Mouse (Mus musculus): ENCODE results near the gene Usp8. TPM values are rescaled to one million over a fixed set of nuclear protein-coding genes. Genes with fewer than 3 reads are reported as not detected.
A peak's percentile ranks its signal among the peaks of the same experiment; 100 is the strongest.

The Usp8 gene
- polyA plus RNA-seq, 1 experiment from 2014 or later, result 37.7 TPM

- Histone ChIP-seq H3K9me3 (no peaks in the 10 kb centered on the region), H3K4me2 (no peak overlapping the region), H3K27ac (no peak overlapping the region), H3K9ac (no peak overlapping the region), H3K27me3 (replicated peaks) (no peaks in the 10 kb centered on the region), H3K36me3 (peaks cover 10% of the 10 kb centered on the region; the same call in 1 of the 2 replicates), H3K4me1 (0 out of 2 replicates have a peak, but pooled peaks cover 2% of the 10 kb centered on the region), H3K4me3 (replicated peaks) (no peak overlapping the region)
- WGBS, result 79% methylated on average over 1 of the region's 1 CpGs
- ATAC-seq (ENCODE audit: insufficient read depth, low FRiP score, low read depth), result no peak
Observed at GRCm38 (mm10) chr2:126682937-126683336, 24.2 kb upstream of the Usp8 start.

GRCm38 (mm10) chr2:126691290-126691689 lies 15.8 kb upstream of the Usp8 start:
- H3K9ac ChIP-seq, result no peak overlapping the region
- H3K27ac ChIP-seq, result no peak overlapping the region
- no peak for ATAC-seq (ENCODE audit: insufficient read depth, low FRiP score, low read depth)
- 78% methylated on average over 3 of the region's 3 CpGs for WGBS
- H3K9me3 ChIP-seq, result no peaks in the 10 kb centered on the region
- no peaks in the 10 kb centered on the region for H3K4me1 ChIP-seq
- H3K36me3 ChIP-seq, result no peaks in the 10 kb centered on the region
- no peak overlapping the region for H3K4me2 ChIP-seq
- H3K27me3 ChIP-seq (replicated peaks), result no peaks in the 10 kb centered on the region
- H3K4me3 ChIP-seq (replicated peaks), result no peak overlapping the region

GRCm38 (mm10) chr2:126695285-126695684 lies 11.8 kb upstream of the Usp8 start:
- H3K27me3 ChIP-seq (replicated peaks), result no peaks in the 10 kb centered on the region
- 77% methylated on average over 6 of the region's 6 CpGs for WGBS
- no peaks in the 10 kb centered on the region for H3K36me3 ChIP-seq

GRCm38 (mm10) chr2:126707438-126707779 lies 281 bp downstream of the Usp8 start:
- Histone ChIP-seq H3K4me1 (peaks cover 7% of the 10 kb centered on the region; the same call in 1 of the 2 replicates), H3K36me3 (no peaks in the 10 kb centered on the region), H3K27me3 (replicated peaks) (no peaks in the 10 kb centered on the region), H3K9ac (peak overlapping the region; percentile 72), H3K4me2 (peak overlapping the region; percentile 73), H3K4me3 (replicated peaks) (peak overlapping the region; percentile 81), H3K27ac (peak overlapping the region; percentile 78), H3K9me3 (no peaks in the 10 kb centered on the region)
- under 1% methylated on average over 23 of the region's 23 CpGs for WGBS
- ATAC-seq (ENCODE audit: insufficient read depth, low FRiP score, low read depth), result peak; percentile 79; the same call in 1 of the 2 replicates

More at GRCm38 (mm10) chr2:126695285-126695684, 11.8 kb upstream of the Usp8 start:
- Histone ChIP-seq H3K27ac (no peak overlapping the region), H3K9me3 (no peaks in the 10 kb centered on the region), H3K9ac (no peak overlapping the region), H3K4me3 (replicated peaks) (no peak overlapping the region), H3K4me1 (no peaks in the 10 kb centered on the region), H3K4me2 (no peak overlapping the region)
- no peak for ATAC-seq (ENCODE audit: insufficient read depth, low FRiP score, low read depth)

- Histone ChIP-seq H3K27ac (no peak overlapping the region), H3K4me3 (replicated peaks) (peak overlapping the region; percentile 81; the same call in 1 of the 2 replicates)
Observed at GRCm38 (mm10) chr2:126708361-126708760, 1.2 kb downstream of the Usp8 start.

GRCm38 (mm10) chr2:126712526-126712925 lies 5.4 kb downstream of the Usp8 start:
- ATAC-seq (ENCODE audit: insufficient read depth, low FRiP score, low read depth), result no peak
- WGBS, result 97% methylated on average over 5 of the region's 5 CpGs

More at GRCm38 (mm10) chr2:126708361-126708760, 1.2 kb downstream of the Usp8 start:
- no peaks in the 10 kb centered on the region for H3K36me3 ChIP-seq
- peaks cover 7% of the 10 kb centered on the region; the same call in 1 of the 2 replicates for H3K4me1 ChIP-seq
- H3K9ac ChIP-seq, result no peak overlapping the region
- H3K9me3 ChIP-seq, result no peaks in the 10 kb centered on the region
- H3K4me2 ChIP-seq, result peak overlapping the region; percentile 73
- no peak for ATAC-seq (ENCODE audit: insufficient read depth, low FRiP score, low read depth)
- 77% methylated on average over 4 of the region's 4 CpGs for whole genome bisulfite sequencing
- H3K27me3 ChIP-seq (replicated peaks), result no peaks in the 10 kb centered on the region

GRCm38 (mm10) chr2:126712950-126713349 lies 5.8 kb downstream of the Usp8 start:
- Histone ChIP-seq H3K9me3 (no peaks in the 10 kb centered on the region), H3K27ac (no peak overlapping the region), H3K36me3 (no peaks in the 10 kb centered on the region), H3K27me3 (replicated peaks) (no peaks in the 10 kb centered on the region), H3K9ac (no peak overlapping the region), H3K4me1 (peaks cover 5% of the 10 kb centered on the region; the same call in 1 of the 2 replicates), H3K4me2 (no peak overlapping the region), H3K4me3 (replicated peaks) (no peak overlapping the region)
- ATAC-seq (ENCODE audit: insufficient read depth, low FRiP score, low read depth), result no peak

More at GRCm38 (mm10) chr2:126712526-126712925, 5.4 kb downstream of the Usp8 start:
- no peaks in the 10 kb centered on the region for H3K27me3 ChIP-seq (replicated peaks)
- no peak overlapping the region for H3K9ac ChIP-seq
- H3K9me3 ChIP-seq, result no peaks in the 10 kb centered on the region
- no peak overlapping the region for H3K4me2 ChIP-seq
- no peaks in the 10 kb centered on the region for H3K36me3 ChIP-seq
- H3K4me1 ChIP-seq, result peaks cover 7% of the 10 kb centered on the region; the same call in 1 of the 2 replicates
- no peak overlapping the region for H3K4me3 ChIP-seq (replicated peaks)
- H3K27ac ChIP-seq, result no peak overlapping the region

GRCm38 (mm10) chr2:126729207-126729606 lies 22.1 kb downstream of the Usp8 start:
- H3K4me2 ChIP-seq, result no peak overlapping the region
- no peaks in the 10 kb centered on the region for H3K9me3 ChIP-seq
- H3K9ac ChIP-seq, result no peak overlapping the region
- H3K27me3 ChIP-seq (replicated peaks), result no peaks in the 10 kb centered on the region
- H3K4me1 ChIP-seq, result no peaks in the 10 kb centered on the region
- H3K36me3 ChIP-seq, result peaks cover 21% of the 10 kb centered on the region; the same call in 1 of the 2 replicates
- H3K4me3 ChIP-seq (replicated peaks), result no peak overlapping the region
- H3K27ac ChIP-seq, result no peak overlapping the region
- ATAC-seq (ENCODE audit: insufficient read depth, low FRiP score, low read depth), result no peak
- 94% methylated on average over 4 of the region's 4 CpGs for WGBS

GRCm38 (mm10) chr2:126730502-126730901 lies 23.4 kb downstream of the Usp8 start:
- H3K27ac ChIP-seq, result no peak overlapping the region
- H3K9ac ChIP-seq, result no peak overlapping the region
- no peaks in the 10 kb centered on the region for H3K27me3 ChIP-seq (replicated peaks)
- no peak overlapping the region for H3K4me3 ChIP-seq (replicated peaks)
- H3K9me3 ChIP-seq, result no peaks in the 10 kb centered on the region
- 77% methylated on average over 2 of the region's 2 CpGs for WGBS
- H3K36me3 ChIP-seq, result peaks cover 26% of the 10 kb centered on the region; the same call in 1 of the 2 replicates
- no peaks in the 10 kb centered on the region for H3K4me1 ChIP-seq
- H3K4me2 ChIP-seq, result no peak overlapping the region
- no peak for ATAC-seq (ENCODE audit: insufficient read depth, low FRiP score, low read depth)

- Histone ChIP-seq H3K4me2 (no peak overlapping the region), H3K27me3 (replicated peaks) (no peaks in the 10 kb centered on the region), H3K9ac (no peak overlapping the region), H3K27ac (no peak overlapping the region), H3K4me1 (no peaks in the 10 kb centered on the region), H3K9me3 (no peaks in the 10 kb centered on the region), H3K4me3 (replicated peaks) (no peak overlapping the region), H3K36me3 (peaks cover 18% of the 10 kb centered on the region)
- WGBS, result 74% methylated on average over 6 of the region's 6 CpGs
- ATAC-seq (ENCODE audit: insufficient read depth, low FRiP score, low read depth), result no peak
Observed at GRCm38 (mm10) chr2:126735339-126736073, 28.4 kb downstream of the Usp8 start.

GRCm38 (mm10) chr2:126740314-126740713 lies 33.2 kb downstream of the Usp8 start:
- no peak for ATAC-seq (ENCODE audit: insufficient read depth, low FRiP score, low read depth)
- 86% methylated on average over 2 of the region's 2 CpGs for WGBS
- no peaks in the 10 kb centered on the region for H3K9me3 ChIP-seq
- H3K27me3 ChIP-seq (replicated peaks), result no peaks in the 10 kb centered on the region
- no peak overlapping the region for H3K27ac ChIP-seq
- no peaks in the 10 kb centered on the region for H3K4me1 ChIP-seq
- no peak overlapping the region for H3K4me3 ChIP-seq (replicated peaks)
- H3K9ac ChIP-seq, result no peak overlapping the region
- no peak overlapping the region for H3K4me2 ChIP-seq
- H3K36me3 ChIP-seq, result peaks cover 25% of the 10 kb centered on the region

- H3K27ac ChIP-seq, result no peak overlapping the region
- peaks cover 21% of the 10 kb centered on the region for H3K36me3 ChIP-seq
- H3K9me3 ChIP-seq, result no peaks in the 10 kb centered on the region
- no peak overlapping the region for H3K4me3 ChIP-seq (replicated peaks)
- no peak overlapping the region for H3K4me2 ChIP-seq
- H3K9ac ChIP-seq, result no peak overlapping the region
- 88% methylated on average over 5 of the region's 5 CpGs for WGBS
- no peaks in the 10 kb centered on the region for H3K4me1 ChIP-seq
- no peak for ATAC-seq (ENCODE audit: insufficient read depth, low FRiP score, low read depth)
- H3K27me3 ChIP-seq (replicated peaks), result no peaks in the 10 kb centered on the region
Observed at GRCm38 (mm10) chr2:126743389-126743788, 36.3 kb downstream of the Usp8 start.
